Mouse (Mus musculus) layer of hippocampus, adult 18-20 months (tissue): ENCODE data around the gene Rspry1. TPM values are rescaled to one million over a fixed set of nuclear protein-coding genes. Genes with fewer than 3 reads are reported as not detected.
A peak's percentile ranks its signal among the peaks of the same experiment; 100 is the strongest.

Source experiments
- DNase-seq, 2 experiments: peaks; one replicate each; pipeline ENCODE4 v3.0.0; 2022; ENCODE audit warnings: low spot score in 2 of 2
- total RNA-seq, 2 experiments: library from RNA; stranded (reverse); gene quantifications; 2 replicates each; pipeline ENCODE4 v1.2.3; 2021

Gene Rspry1
- total RNA-seq, 2 experiments from 2014 or later = 25.1 to 26.4 TPM

DNA sequence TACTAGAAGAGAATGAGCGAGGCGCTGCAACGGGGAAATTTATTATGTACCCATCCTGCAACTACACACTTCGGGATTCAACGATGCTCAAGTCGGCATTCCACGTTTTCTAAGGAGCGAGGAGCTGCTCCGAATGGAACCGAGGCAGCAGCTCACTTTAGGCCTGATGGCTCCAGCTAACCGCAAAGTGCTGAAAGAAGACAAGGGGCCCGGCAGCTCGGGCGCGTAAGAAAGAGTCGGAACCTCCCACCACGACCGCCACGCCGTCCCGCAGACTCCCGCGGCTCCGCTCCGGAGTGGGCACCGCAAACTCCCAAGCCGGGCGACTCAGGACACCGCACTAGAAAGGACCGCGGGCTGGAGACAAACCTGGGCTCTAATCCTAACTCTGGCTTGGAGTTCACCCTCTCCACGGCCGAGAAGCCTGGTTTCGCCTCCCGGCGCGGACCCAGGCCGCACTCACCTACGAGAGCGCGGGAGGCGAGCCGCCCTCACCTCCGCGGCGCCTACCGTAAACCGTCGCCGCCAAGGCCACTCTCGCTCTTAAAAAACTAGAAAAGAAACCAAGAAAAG is 617 bp upstream of the Rspry1 start:
- peak in 1 of 2 experiments; percentile 39 for DNase-seq

DNA sequence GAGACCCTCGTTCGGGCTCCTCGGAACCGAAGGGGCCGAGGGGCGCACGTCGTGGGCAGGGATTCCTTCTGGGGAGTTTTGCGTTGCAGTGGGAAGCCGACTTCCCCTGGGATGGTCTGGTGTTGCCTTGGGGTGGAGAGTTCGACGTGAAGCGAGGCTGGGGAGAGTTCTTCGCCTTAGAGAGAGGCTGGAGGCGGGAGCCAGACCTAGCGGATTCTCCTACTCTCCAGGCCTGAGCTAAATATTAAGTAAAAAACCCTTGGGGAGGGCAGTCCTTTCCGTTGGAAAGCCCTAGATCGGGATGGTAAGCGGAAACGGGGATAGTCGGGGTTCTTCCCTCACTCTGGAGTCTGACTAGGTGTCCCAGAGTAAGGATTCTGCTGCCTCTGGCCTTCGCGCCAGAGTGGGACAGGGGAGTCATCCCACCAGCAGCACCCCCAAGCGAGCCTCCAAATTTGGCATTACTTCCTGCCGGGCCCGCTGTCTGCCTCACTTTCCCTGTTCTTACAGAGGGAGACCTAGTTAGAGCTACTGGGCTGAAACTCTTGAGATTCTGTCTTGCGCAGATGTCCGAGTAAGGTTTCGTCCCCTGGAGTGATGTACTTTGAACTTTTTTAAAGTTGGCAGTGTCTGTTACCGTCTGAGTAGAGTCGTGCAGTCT is 864 bp downstream of the Rspry1 start:
- no peak for DNase-seq

DNA sequence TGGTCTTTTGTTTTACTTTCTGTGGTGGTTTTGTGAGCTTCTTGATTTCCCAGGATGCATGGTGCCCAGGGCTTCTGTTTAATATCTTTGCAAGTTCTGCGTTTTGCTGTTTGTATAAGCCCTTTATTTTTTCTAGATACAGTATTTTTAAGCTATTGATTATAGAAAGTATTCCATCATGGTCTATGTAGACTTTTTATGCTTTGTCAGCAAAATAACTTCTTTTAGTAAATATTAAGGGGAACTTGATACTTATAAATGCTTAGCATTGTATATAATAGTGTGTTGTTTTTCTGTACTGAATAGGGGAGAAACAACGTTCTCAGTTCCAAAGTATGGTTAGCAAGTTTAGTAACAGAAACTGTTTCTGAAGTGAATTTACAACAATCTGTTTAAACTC is 2.3 kb downstream of the Rspry1 start:
- DNase-seq = no peak

DNA sequence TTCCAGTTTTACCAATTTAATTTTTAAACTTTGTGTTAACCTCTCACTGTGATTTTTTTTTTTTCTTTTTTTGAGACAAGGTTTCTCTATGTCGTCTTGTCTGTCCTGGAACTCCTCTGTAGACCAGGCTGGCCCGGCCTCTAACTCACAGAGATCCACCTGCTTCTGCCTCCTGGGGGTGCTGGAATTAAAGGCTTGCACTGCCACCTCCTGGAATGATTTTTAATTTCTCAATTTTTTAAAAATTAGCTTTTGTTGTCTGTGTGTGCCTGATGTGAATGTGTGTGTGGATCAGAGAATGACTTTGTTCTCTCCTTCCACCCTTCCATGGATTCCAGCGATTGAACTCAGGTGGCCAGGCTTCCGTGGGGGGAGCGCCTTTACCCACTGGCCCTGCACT is 5.3 kb downstream of the Rspry1 start:
- no peak for DNase-seq

DNA sequence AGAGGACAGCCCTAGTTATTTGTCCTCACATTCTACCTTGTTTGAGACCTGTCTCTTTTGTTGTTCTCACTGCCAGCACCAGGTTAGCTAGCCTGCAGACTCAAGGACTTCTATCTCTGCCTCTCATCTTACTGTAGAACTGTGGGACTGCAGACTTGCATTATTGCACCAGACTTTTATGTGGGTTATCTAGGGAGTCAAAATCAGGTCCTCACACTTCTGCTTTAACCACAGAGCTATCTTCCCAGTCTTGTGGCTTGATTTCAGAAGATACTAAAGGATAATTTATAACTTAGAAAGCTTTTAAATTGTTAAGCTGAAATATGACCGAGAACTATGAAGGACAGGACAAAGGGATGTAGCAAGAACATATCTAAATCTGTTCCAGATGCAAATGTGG is 23.1 kb downstream of the Rspry1 start:
- no peak for DNase-seq

DNA sequence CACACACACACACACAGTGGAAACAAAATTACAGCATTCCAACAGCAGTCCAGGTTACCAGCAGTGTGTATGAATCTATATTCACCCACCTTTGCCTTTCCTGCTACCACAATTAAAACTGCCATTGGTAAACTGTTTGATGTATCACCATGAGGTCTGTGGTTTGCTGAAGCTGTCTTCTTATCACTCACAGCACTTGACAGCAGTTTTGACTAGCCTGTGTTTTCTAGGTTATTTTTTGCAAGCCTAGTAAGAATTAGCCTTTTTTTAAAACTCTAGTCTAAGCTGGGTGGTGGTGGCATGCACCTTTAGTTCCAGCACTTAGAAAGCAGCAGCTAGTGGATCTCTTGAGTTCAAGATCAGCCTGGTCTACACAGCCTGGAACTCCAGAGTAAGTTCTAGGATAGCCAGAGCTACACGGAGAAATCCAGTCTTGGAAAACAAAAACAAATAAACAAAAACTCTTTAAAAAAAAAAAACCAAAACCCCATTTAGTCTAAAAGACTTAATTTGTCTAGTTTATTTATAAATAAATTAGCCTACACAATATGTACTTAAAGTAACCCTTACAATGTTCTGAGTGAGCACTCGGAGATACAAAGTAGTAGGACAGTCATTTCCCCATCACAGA is 31.9 kb downstream of the Rspry1 start:
- no peak for DNase-seq

DNA sequence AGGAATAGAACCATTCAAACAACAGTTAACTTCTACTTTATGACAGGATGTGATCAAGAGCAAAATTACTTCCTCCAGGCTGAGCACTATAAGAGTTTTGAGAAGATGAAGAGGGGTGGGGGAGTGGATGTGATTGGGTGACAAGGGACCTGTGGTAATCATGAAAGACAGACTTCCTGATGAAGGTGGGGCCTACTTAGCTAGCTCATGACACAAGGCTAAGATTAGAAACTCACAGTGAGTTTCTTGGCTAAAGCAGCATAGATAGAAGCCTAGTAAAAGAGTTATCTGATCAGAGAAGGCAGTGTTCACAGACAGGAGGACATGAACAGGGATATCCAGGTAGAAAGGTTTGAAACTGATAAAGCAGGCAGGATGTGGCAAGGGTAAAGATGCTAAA is 32.5 kb downstream of the Rspry1 start:
- DNase-seq = no peak

DNA sequence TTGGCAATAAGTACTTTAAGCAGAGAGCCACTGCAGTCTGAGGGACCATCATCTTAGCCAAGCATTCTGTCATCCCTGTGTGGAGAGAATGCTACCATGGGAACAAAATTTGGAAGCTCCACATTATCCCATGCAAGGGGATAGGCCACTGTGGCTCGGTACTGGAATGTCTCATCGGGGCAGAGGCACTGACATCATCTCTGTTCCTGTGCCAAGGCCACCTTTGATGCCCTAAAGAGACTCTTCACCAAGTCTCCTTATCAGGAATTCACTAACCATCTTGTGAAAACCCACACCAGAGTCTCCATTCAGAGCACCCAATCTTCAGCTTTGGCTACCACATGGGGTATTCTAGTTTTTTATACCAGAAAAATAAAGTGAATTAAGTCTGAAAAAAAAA is 39.4 kb downstream of the Rspry1 start:
- DNase-seq = no peak

DNA sequence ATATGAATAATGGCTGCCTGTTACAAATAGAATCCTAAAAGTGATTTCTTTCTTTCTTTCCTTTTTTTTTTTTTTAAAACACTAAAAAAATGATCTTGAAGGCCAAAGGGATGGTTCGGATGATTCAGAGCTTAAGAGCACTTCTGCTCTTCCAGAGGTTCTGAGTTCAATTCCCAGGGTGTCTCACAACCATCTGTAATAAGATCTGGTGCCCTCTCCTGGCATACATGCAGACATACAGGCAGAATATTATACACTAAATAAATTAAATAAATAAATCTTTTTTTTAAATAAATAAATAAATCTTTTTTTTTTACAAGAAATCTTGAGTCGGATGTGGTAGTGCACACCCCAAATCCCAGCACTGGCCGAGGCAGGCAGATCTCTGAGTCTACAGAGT is 40.2 kb downstream of the Rspry1 start:
- no peak for DNase-seq

DNA sequence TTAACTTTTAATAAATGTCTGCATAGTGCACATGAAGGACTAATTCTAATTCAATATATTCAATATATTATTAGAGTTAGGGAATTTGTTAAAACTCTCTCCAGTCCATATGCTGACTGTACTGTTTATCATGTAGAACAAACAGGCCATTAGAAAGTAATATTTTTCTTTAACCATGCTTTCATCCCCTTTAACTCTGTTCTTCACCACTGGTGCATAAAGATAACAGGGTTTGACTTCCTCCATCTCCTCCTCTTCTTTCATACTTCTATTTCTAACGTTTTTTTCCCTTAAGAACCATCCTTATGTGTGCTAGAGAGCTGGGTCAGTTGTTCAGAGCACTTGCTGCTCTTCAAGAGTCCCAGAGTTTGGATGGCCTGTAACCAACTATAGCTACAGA is 43.5 kb downstream of the Rspry1 start:
- no peak for DNase-seq

DNA sequence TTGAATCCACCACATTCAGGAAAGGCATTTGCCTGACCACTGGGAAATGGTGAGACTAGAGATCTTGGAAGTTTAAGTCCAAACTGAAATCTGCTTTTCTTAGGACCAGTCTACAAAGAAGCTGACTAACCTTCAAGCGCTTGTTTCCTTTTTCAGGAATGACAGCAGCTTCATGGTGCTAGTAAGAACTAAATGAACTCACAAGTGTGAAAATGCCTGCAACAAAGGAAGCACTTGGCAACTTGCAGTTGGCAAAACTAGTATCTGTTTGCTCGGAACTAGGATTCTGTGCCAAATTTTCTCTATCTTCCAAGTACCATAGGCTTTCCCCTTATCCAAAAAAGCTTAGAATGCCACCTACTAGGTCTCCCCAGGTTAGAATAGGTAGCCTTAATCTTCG is 44.4 kb downstream of the Rspry1 start:
- no peak for DNase-seq

DNA sequence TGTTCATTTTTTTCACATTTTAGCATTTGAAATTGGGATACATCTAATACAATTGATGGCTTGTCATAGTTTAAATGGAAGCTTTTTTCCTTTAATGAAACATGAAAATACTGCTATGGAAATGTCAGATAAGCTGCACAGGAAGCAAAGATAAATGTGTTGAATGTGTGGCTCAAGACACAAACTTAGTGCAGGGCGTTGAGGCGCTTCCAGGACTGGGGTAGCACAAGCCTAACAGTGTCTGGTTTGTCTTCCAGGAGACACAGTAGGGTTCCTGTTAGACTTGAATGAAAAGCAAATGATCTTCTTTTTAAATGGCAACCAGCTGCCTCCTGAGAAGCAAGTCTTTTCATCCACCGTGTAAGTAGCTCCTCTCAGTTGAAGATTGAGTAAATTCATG is 47.8 kb downstream of the Rspry1 start:
- DNase-seq = no peak

DNA sequence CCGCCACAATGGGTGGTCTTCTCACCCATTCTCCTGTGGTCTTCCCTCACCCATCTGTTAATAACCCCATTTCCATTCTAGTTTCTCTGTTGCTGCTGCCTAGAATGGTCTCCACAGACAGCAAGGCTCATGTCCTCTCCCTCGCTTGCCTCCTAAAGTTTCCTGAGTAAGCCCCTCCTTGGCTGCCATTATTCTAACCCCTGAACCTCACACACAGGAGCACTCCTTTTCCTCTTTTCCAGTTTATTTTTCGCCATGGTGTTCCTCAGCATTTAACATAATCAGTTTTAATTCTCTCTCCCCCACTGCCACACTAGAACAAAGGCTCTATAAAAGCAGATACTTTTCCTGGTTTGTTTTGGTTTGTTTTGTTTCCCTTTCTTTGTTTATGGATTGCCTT is 51.2 kb downstream of the Rspry1 start:
- DNase-seq = no peak

DNA sequence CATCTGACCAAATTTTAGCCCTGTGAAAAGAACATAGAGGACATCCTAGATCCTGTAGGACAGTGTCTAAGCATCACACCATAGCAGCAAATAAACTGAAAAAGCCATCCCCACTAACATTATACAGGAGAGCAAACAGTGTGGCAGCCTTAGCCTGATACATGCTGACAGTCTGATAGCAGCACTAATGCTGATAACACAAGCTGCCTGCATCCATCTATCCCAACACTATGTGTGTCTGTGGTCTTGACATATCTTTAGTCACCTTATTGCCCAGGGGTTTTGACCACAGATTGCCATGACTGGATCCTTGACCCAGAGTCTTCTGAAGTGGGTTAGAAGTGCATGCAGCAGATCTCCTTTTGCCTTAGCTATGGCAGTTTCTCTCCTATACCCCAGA is 53.3 kb downstream of the Rspry1 start:
- no peak for DNase-seq

DNA sequence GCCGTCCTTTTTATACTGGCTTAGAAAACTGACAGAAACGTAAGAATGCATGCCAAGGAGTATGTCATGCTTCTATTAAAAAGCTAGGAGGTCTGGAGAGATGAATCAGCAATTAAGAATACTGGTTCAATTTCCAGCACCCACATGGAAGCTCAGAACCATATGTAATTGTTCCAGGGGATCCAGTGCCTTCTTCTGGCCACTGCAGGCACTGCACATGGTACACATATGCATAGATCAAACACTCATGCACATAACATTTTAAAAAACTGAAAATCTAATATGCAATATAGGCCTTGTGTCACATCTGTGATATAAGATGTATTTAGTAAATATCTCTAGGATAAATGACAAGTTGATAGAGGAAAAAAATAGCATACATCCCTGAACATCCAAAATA is 56.3 kb downstream of the Rspry1 start:
- no peak for DNase-seq

DNA sequence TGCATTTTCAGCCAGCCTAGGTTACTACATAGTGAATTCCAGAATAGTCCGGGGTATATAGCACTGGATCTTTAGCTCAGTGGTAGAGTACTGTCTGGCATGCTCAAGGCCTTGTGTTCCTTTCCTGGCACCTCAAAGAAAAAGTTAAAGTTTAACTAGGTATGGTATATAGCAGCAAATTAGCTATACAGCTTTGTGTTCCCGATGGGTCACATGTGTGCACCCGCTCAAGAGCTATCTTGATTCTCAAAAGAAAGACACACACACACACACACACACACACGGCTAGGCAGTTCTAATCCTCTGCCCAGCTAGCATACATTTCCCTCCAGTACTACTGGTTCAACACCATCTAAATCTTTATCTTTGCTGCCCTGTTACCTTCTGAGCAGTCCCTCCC is 58.7 kb downstream of the Rspry1 start:
- DNase-seq = no peak

DNA sequence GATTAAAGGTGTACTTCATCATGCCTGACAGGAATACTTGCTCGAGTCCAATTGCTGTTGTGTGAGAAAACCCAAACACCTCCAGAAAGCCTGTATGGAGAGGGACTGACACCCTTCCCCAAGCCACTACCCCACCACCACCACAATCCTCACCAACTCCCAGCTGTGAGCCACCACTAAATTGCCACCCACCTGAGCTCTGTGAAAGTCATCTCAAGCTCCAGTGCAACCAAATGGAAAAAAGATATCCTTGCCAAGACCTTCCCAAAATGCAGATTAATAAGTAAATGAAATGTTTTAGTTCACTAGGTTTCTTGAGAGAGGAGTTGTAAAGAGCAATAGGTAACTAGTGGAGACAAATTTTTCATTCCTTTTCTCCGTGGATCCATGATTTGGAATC is 63.0 kb downstream of the Rspry1 start:
- DNase-seq = no peak

DNA sequence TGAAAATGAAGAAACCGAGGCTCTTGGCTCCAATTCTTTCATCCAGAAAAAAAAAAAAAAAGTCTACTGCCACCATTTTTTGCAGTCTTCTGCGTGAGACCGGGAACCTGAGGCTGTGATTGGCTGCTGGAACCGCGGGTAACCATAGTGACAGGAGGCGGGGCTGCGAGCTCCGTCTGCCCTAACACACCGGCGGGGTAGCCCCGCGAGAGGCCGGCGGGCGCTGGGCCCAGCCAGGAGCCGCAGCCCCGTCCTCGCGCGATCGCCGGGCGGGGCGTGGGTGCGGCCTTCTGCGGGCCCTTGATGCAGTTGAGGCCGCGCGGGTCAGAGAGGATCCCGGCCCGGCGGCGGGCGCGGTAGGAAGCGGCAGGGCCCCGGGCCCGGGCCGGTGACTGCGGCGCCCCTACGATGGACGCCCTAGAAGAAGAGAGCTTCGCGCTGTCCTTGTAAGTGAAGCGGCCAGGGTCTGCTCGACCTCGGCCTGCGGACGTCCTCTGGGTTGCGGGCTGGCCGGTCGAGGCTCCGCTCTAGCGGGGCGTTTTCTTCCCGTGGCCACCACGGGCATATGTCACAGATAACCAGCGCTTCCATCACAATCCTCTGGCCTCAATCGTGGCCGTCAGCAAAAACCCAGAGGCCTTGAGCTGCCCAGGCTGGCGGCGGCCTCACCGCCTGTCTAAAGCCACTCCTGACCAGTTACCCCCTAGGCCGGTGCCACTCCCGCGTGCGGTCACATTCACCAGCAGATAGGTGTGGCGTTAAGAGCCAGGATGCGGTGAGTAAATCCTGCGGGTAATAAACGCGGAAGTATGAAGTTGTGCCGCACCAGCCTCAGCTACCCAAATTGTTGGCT is 64.9 kb downstream of the Rspry1 start, which contains the start of gene Arl2bp:
Arl2bp (plus strand) TSS at position 145 of the 853 bp plus-strand sequence.
- peak; percentile 90 to 96 for DNase-seq

DNA sequence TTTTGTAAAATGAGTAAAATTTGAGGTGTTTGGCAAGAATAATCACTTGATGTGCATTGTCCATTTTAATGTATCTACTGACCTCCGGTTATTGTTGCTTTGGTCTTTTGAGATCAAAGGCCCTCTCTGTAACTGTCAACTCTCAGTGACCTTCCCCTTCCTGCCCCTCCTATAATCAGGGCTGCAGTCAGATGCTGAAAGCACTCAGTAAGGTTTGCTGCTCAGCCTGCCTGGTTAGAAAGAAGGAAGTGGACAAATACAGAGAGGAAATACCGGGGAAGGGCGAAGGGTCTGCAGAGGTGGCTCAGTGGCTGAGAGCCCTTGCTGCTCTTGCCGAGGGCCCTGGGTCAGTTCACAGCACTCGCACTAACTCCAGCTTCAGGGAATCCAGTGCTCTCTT is 72.6 kb downstream of the Rspry1 start:
- DNase-seq = no peak

DNA sequence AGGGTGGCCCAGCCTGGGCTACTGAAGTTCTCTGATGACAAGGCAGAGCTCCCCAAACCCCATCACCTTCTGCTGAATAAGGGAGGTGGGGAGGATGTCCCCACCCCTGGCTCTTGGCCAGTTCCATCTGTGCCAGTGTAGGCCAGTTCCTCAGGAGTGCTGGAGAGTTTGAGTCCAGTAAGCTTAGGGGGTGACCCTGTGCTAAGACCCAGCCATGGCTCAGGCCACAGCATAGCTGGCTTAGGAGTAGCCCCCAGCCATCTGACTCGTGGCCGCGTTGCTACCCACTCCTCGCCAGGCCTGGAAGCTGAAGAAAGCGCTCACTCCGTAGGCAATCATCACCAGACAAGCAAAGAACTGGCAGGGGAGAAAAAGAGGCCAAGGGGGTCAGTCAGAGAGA is 74.2 kb downstream of the Rspry1 start:
- no peak for DNase-seq

DNA sequence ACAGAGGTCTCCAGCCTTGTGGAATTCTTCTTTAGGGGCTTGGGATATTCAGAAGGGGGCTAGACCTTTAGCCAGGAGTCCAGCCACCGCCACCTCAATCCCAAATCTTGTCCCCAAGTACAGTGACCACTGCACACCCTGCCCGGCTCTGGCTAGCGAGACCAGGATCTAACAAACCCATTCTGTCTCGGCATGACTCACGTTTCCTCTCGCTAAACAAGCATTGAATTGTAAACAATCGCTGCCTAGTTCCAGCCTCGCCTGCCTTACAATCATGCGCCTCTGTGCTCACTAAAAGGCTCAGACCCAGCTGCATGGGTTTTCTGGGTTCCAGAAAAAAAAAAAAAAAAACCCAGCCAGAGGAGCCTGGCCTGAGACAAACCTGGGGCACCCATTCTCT is 76.8 kb downstream of the Rspry1 start:
- peak; percentile 39 to 69 for DNase-seq

DNA sequence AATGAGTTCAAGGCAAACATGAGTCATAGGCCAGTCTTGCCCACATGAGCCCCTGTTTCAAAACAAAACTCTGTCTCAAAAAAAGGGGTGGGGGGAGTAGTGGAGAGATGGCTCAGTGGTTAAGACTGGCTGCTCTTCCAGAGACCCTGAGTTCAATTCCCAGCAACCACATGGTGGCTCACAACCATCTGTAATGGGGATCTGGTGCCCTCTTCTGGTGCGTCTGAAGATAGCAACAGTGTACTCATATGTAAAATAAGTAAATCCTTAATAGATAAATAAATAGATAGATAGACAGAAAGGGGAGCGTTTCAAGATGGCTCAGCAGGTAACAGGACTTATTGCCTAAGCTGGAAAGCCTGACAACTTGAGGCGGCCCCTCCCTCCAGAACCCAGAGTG is 78.7 kb downstream of the Rspry1 start:
- DNase-seq = no peak
